Mouse (Mus musculus): ENCODE results near the gene Dhrs1. TPM values are rescaled to one million over a fixed set of nuclear protein-coding genes. Genes with fewer than 3 reads are reported as not detected.

Gene Dhrs1
- polyA plus RNA-seq, 1 experiment from 2014 or later = 94.7 TPM

GRCm38 (mm10) chr14:55719737-55720136 lies 25.8 kb downstream of the Dhrs1 start:
- no peak overlapping the region for H3K27ac ChIP-seq
- no peak for ATAC-seq (replicated peaks; ENCODE audit: low FRiP score)
- H3K4me1 ChIP-seq = peaks cover 19% of the 10 kb centered on the region
- no peaks in the 10 kb centered on the region for H3K27me3 ChIP-seq
- no peak overlapping the region for H3K4me2 ChIP-seq
- H3K9me3 ChIP-seq (replicated peaks) = no peaks in the 10 kb centered on the region
- H3K9ac ChIP-seq = no peak overlapping the region
- WGBS = 91% methylated on average over 6 of the region's 6 CpGs
- no peak overlapping the region for H3K4me3 ChIP-seq (replicated peaks)
- H3K36me3 ChIP-seq = peaks cover 40% of the 10 kb centered on the region

GRCm38 (mm10) chr14:55716884-55717283 lies 28.6 kb downstream of the Dhrs1 start:
- ATAC-seq (replicated peaks; ENCODE audit: low FRiP score) = no peak
- Histone ChIP-seq H3K4me1 (peaks cover 29% of the 10 kb centered on the region), H3K36me3 (peaks cover 40% of the 10 kb centered on the region), H3K4me2 (no peak overlapping the region), H3K27me3 (peaks cover 15% of the 10 kb centered on the region), H3K4me3 (replicated peaks) (no peak overlapping the region), H3K9ac (no peak overlapping the region), H3K9me3 (replicated peaks) (no peaks in the 10 kb centered on the region), H3K27ac (no peak overlapping the region)
- WGBS = 78% methylated on average over 8 of the region's 8 CpGs

GRCm38 (mm10) chr14:55716271-55716670 lies 29.2 kb downstream of the Dhrs1 start:
- no peak overlapping the region for H3K9ac ChIP-seq
- H3K4me3 ChIP-seq (replicated peaks) = no peak overlapping the region
- 94% methylated on average over 6 of the region's 6 CpGs for WGBS
- no peak overlapping the region for H3K27ac ChIP-seq
- no peaks in the 10 kb centered on the region for H3K9me3 ChIP-seq (replicated peaks)
- ATAC-seq (replicated peaks; ENCODE audit: low FRiP score) = no peak
- H3K4me2 ChIP-seq = no peak overlapping the region
- H3K36me3 ChIP-seq = peaks cover 40% of the 10 kb centered on the region
- H3K27me3 ChIP-seq = peaks cover 16% of the 10 kb centered on the region
- peaks cover 26% of the 10 kb centered on the region for H3K4me1 ChIP-seq

GRCm38 (mm10) chr14:55714893-55715292 lies 30.6 kb downstream of the Dhrs1 start:
- Histone ChIP-seq H3K36me3 (peaks cover 37% of the 10 kb centered on the region), H3K27me3 (peaks cover 16% of the 10 kb centered on the region), H3K4me2 (no peak overlapping the region), H3K4me1 (peaks cover 16% of the 10 kb centered on the region), H3K9ac (no peak overlapping the region), H3K27ac (no peak overlapping the region), H3K4me3 (replicated peaks) (no peak overlapping the region), H3K9me3 (replicated peaks) (no peaks in the 10 kb centered on the region)
- WGBS = 41% methylated on average over 6 of the region's 6 CpGs
- ATAC-seq (replicated peaks; ENCODE audit: low FRiP score) = no peak

- peak within 1 kb of the TSS; percentile 58 for H3K4me2 ChIP-seq
- WGBS = 28% methylated on average over 4 of the region's 4 CpGs
- peak within 1 kb of the TSS; percentile 51; the same call in 1 of the 2 replicates for H3K27ac ChIP-seq
- peak within 1 kb of the TSS; percentile 31 for H3K4me3 ChIP-seq (replicated peaks)
- H3K9me3 ChIP-seq (replicated peaks) = no peaks in the 10 kb centered on the region
- H3K27me3 ChIP-seq = peaks cover 16% of the 10 kb centered on the region
- ATAC-seq (replicated peaks; ENCODE audit: low FRiP score) = no peak; the same call in 1 of the 2 replicates
- peaks cover 16% of the 10 kb centered on the region for H3K4me1 ChIP-seq
- H3K9ac ChIP-seq = no peak within 1 kb of the TSS
- peaks cover 26% of the 10 kb centered on the region for H3K36me3 ChIP-seq
These were observed 31.8 kb downstream of the Dhrs1 start, which contains the start of gene Tgm1 for GRCm38 (mm10) chr14:55713729-55714122. Gene Tgm1, minus strand, starts transcription at chr14:55713926.

- WGBS = 14% methylated on average over 25 of the region's 25 CpGs
- ATAC-seq (replicated peaks; ENCODE audit: low FRiP score) = peak; percentile 63
- peak overlapping the region; percentile 51; the same call in 1 of the 2 replicates for H3K27ac ChIP-seq
- H3K9ac ChIP-seq = no peak overlapping the region
- peaks cover 16% of the 10 kb centered on the region for H3K4me1 ChIP-seq
- no peaks in the 10 kb centered on the region for H3K9me3 ChIP-seq (replicated peaks)
- H3K4me2 ChIP-seq = peak overlapping the region; percentile 58
- peaks cover 16% of the 10 kb centered on the region for H3K27me3 ChIP-seq
- H3K4me3 ChIP-seq (replicated peaks) = peak overlapping the region; percentile 31
- peaks cover 20% of the 10 kb centered on the region for H3K36me3 ChIP-seq
These were observed 32.3 kb downstream of the Dhrs1 start for GRCm38 (mm10) chr14:55713007-55713728.

GRCm38 (mm10) chr14:55711786-55712185 lies 33.7 kb downstream of the Dhrs1 start:
- no peak overlapping the region for H3K4me2 ChIP-seq
- no peak overlapping the region for H3K4me3 ChIP-seq (replicated peaks)
- peaks cover 7% of the 10 kb centered on the region for H3K36me3 ChIP-seq
- H3K4me1 ChIP-seq = peaks cover 16% of the 10 kb centered on the region
- H3K27me3 ChIP-seq = peaks cover 16% of the 10 kb centered on the region
- H3K27ac ChIP-seq = no peak overlapping the region
- H3K9me3 ChIP-seq (replicated peaks) = no peaks in the 10 kb centered on the region
- H3K9ac ChIP-seq = no peak overlapping the region
- WGBS = 78% methylated on average over 7 of the region's 7 CpGs
- ATAC-seq (replicated peaks; ENCODE audit: low FRiP score) = no peak

- H3K9ac ChIP-seq = no peak overlapping the region
- H3K36me3 ChIP-seq = no peaks in the 10 kb centered on the region
- H3K4me2 ChIP-seq = no peak overlapping the region
- peaks cover 12% of the 10 kb centered on the region for H3K4me1 ChIP-seq
- no peaks in the 10 kb centered on the region for H3K9me3 ChIP-seq (replicated peaks)
- no peak for ATAC-seq (replicated peaks; ENCODE audit: low FRiP score)
- H3K27ac ChIP-seq = no peak overlapping the region
- H3K27me3 ChIP-seq = peaks cover 16% of the 10 kb centered on the region
- 88% methylated on average over 4 of the region's 4 CpGs for WGBS
- H3K4me3 ChIP-seq (replicated peaks) = no peak overlapping the region
These were observed 36.0 kb downstream of the Dhrs1 start for GRCm38 (mm10) chr14:55709509-55709908.

GRCm38 (mm10) chr14:55707397-55707796 lies 38.1 kb downstream of the Dhrs1 start:
- 85% methylated on average over 5 of the region's 5 CpGs for WGBS
- no peak overlapping the region for H3K4me2 ChIP-seq
- no peak overlapping the region for H3K9ac ChIP-seq
- no peaks in the 10 kb centered on the region for H3K4me1 ChIP-seq
- no peaks in the 10 kb centered on the region for H3K9me3 ChIP-seq (replicated peaks)
- H3K4me3 ChIP-seq (replicated peaks) = no peak overlapping the region
- H3K27ac ChIP-seq = no peak overlapping the region
- H3K27me3 ChIP-seq = peaks cover 6% of the 10 kb centered on the region
- ATAC-seq (replicated peaks; ENCODE audit: low FRiP score) = no peak
- no peaks in the 10 kb centered on the region for H3K36me3 ChIP-seq

- no peaks in the 10 kb centered on the region for H3K27me3 ChIP-seq
- WGBS = 87% methylated on average over 8 of the region's 8 CpGs
- no peak overlapping the region for H3K27ac ChIP-seq
- peaks cover 2% of the 10 kb centered on the region; the same call in 1 of the 2 replicates for H3K4me1 ChIP-seq
- H3K9me3 ChIP-seq (replicated peaks) = no peaks in the 10 kb centered on the region
- no peak overlapping the region for H3K4me3 ChIP-seq (replicated peaks)
- no peak overlapping the region for H3K4me2 ChIP-seq
- ATAC-seq (replicated peaks; ENCODE audit: low FRiP score) = no peak
- H3K9ac ChIP-seq = no peak overlapping the region
- H3K36me3 ChIP-seq = no peaks in the 10 kb centered on the region
These were observed 39.4 kb downstream of the Dhrs1 start for GRCm38 (mm10) chr14:55706051-55706600.

GRCm38 (mm10) chr14:55702761-55703160 lies 42.7 kb downstream of the Dhrs1 start:
- 41% methylated on average over 6 of the region's 6 CpGs for WGBS
- Histone ChIP-seq H3K4me3 (replicated peaks) (no peak overlapping the region), H3K4me1 (peaks cover 14% of the 10 kb centered on the region; the same call in 1 of the 2 replicates), H3K9ac (no peak overlapping the region), H3K9me3 (replicated peaks) (no peaks in the 10 kb centered on the region), H3K27me3 (no peaks in the 10 kb centered on the region), H3K4me2 (no peak overlapping the region), H3K27ac (no peak overlapping the region), H3K36me3 (no peaks in the 10 kb centered on the region)
- ATAC-seq (replicated peaks; ENCODE audit: low FRiP score) = no peak

- Histone ChIP-seq H3K9me3 (replicated peaks) (no peaks in the 10 kb centered on the region), H3K4me3 (replicated peaks) (no peak overlapping the region), H3K36me3 (no peaks in the 10 kb centered on the region), H3K4me1 (peaks cover 14% of the 10 kb centered on the region; the same call in 1 of the 2 replicates), H3K4me2 (no peak overlapping the region), H3K27me3 (no peaks in the 10 kb centered on the region), H3K9ac (no peak overlapping the region), H3K27ac (no peak overlapping the region)
- ATAC-seq (replicated peaks; ENCODE audit: low FRiP score) = peak; percentile 67; the same call in 1 of the 2 replicates
- WGBS = 37% methylated on average over 9 of the region's 9 CpGs
These were observed 44.4 kb downstream of the Dhrs1 start for GRCm38 (mm10) chr14:55701131-55701530.

Measured in kidney, embryonic 15.5 days (tissue).